Mouse (Mus musculus) CD8-positive naive resting alpha-beta T cell, adult 57 days (primary cell): Measurements from ENCODE around the gene Lamb1. TPM values are rescaled to one million over a fixed set of nuclear protein-coding genes. Genes with fewer than 3 reads are reported as not detected.

Experiments
- total RNA-seq: library from RNA; stranded (reverse); gene quantifications from one replicate; pipeline ENCODE4 v1.2.4, GENCODE M21; 2023

The Lamb1 gene
- total RNA-seq = 0.09 TPM

DNA sequence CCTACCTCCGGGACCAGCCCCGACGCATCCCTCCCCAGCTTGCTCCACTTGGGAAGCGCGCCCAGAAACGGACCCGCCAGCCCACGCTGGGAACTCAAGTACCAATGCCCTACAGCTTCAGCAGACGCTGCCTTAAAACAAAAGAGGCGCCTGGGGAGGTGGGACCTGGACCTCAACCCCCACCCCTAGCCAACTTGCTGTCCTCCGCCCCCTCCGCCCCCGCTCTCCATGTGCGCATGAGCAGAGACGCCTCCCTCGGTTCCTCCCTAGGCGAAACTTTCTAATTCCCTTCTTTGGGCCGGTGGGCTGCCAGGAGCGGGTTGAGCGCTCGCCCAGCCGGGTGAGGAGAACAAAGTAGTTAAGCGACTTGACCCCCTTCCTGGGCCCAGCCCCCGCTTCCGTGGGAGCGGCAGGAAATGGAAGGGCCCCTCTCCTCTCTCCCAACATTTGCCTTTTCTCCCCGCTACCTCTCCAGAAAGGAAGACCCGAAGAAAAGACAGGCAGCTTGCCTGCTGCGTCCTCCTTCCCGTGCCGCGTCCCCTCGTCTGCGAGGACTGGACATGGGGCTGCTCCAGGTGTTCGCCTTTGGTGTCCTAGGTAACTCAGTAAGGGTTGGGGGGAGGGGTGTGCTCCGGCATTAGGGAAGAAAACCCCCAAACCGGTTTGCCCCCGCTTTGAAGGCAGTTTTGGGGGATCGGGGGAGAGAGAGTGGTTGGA is at the start of gene Lamb1:
Gene Lamb1 (plus strand): TSS at position 230 of the 717 bp plus-strand sequence.

GRCm38 (mm10) chr12:31240470-31240869 is 24.6 kb upstream of the Lamb1 start, which contains the start of gene Gm6993:
Gm6993 (plus strand) TSS chr12:31240770.

DNA sequence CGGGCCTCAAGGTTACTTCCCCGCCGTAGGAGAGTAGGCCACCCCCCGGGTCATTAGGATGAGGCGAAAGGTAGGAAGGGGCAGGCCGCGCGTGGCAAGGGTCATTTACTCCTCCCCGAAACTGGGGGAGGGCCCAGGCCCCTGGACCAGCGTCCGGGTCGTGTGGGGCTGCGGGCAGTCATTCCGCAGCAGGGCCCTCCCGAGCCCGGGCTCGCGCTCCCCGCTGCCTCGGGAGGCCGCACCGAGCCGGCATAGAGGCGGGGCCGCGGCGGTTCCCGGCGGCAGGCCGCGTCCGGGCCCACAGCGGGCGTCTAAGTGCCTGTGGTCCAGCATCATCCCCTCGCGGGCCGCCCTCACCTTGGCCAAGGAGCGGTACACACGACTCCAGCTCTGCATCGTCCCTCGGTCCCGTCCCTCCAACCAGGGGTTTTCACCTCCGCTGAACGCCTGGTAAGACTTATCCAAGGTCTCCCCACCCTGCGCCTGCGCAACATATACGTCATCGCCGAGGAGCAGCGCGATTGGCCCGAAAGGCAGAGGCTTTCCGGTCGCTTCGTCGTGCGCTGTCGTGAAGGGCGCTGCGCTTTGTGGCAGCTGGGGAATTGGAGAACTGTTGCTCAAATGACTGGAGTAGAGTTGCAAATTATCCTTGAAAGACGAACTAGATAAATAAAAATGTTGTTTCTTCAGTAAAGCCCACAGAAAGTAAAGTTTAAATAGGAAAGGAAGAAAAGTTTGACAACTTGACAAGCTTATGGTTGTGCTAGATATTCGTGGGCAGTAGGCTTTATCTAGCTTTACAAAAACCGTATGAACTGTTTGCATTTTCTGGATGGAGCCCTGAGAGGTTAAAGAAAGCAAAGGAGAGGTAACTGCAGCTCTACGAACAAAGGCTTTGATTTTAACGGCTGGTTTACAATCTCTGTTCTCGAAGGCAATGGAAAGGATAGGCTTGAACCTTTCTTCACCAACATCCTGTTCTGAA is 86.2 kb downstream of the Lamb1 start, which contains the start of gene Dld:
Gene Dld (minus strand): TSS at position 510 of the 985 bp plus-strand sequence.

Other genes starting within 250 kb of the Lamb1 start
- not detected for gene Fam110c, start 191.4 kb upstream of the Lamb1 start, total RNA-seq
- gene Gm6993, start 24.5 kb upstream of the Lamb1 start, total RNA-seq = not detected
- gene Dld, start 86.2 kb downstream of the Lamb1 start, total RNA-seq = 48.0 TPM
- gene Slc26a3, start 125.6 kb downstream of the Lamb1 start, total RNA-seq = not detected
- gene Cbll1, start 234.4 kb downstream of the Lamb1 start, total RNA-seq = 30.6 TPM